Mouse (Mus musculus) ES-Bruce4 (cell line): Measurements from ENCODE around the gene Cfap299.

Experiments
- CTCF ChIP-seq: IDR thresholded peaks from one replicate; pipeline ENCODE4 v1.8.1; 2011; ENCODE audit warnings: low read depth, low read length
- EP300 ChIP-seq: IDR thresholded peaks from 2 replicates; pipeline ENCODE4 v1.6.1; 2011; ENCODE audit warnings: low read depth, low read length; ENCODE audit not compliant: insufficient read depth
- POLR2A ChIP-seq: IDR thresholded peaks from one replicate; pipeline ENCODE4 v1.8.1; 2011; ENCODE audit warnings: low read length; ENCODE audit not compliant: insufficient read depth

- TF ChIP-seq CTCF (no peak), POLR2A (no peak), EP300 (no peak)
These were observed 486.2 kb downstream of the Cfap299 start for GRCm38 (mm10) chr5:98815269-98815668.
